Mouse (Mus musculus): ENCODE measurements around the gene Car2.

- no peak for TF ChIP-seq CTCF (IDR thresholded peaks at IDR 0.05; ENCODE audit: low read depth, low read length)
- no peak for TF ChIP-seq POLR2AphosphoS5 (IDR thresholded peaks at IDR 0.05; ENCODE audit: insufficient replicate concordance, low read depth, low read length)
- TF ChIP-seq TAL1 (conservative IDR thresholded peaks at IDR 0.05; ENCODE audit: low read depth, low read length), result no peak
These were observed 18.1 kb downstream of the Car2 start for GRCm38 (mm10) chr3:14904165-14904564.
